Mouse (Mus musculus): ENCODE measurements around the gene Jmjd1c. TPM values are rescaled to one million over a fixed set of nuclear protein-coding genes. Genes with fewer than 3 reads are reported as not detected.

The Jmjd1c gene
- polyA plus RNA-seq, 2 experiments from 2014 or later: 56.7 to 57.2 TPM

GRCm38 (mm10) chr10:67193003-67193652 is 97.2 kb downstream of the Jmjd1c start:
- no peak for ATAC-seq

GRCm38 (mm10) chr10:67194046-67194445 is 98.1 kb downstream of the Jmjd1c start:
- peak; percentile 60 for ATAC-seq

GRCm38 (mm10) chr10:67195671-67196070 is 99.7 kb downstream of the Jmjd1c start:
- ATAC-seq: no peak

DNA sequence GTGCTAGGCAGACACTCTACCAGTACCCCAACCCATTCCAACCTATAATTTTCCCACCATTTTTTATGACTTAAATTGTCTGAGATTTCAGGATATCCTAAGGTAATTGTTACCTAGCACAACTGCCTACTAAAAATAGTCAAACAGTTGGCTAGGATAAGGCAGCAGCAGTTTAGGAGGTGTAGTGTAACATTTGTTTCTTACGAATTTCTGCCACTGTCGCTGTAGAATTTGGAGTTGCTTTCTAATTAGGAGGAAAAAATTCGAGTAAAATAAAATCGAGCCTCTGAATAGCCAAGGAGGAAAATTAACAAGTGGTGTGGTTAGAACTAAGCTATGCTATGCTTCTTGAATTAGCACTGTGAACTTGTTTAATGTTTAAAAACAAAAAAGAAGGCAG is 101.3 kb downstream of the Jmjd1c start:
- no peak for ATAC-seq

DNA sequence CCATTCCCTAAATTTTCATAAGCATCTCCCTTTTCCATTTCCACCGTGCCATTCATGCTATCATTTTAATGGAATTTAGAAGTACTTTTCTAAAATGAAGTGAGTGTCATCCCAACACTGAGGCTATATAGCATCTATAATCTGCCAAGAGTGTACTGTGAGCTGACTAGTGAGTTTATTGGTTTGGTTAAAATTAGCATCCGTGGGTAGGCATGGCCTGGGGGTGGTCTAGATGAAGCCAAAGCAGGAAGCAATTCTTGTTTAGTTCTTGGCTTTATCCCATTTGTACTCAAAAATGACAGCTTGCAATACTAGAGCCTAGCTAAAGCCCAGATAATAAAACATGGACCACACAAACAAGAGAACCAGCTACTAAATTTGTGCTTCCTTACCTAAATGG is 101.9 kb downstream of the Jmjd1c start:
- ATAC-seq: no peak

- no peak for ATAC-seq
Observed at GRCm38 (mm10) chr10:67201769-67202168, 105.8 kb downstream of the Jmjd1c start.

GRCm38 (mm10) chr10:67202470-67202869 is 106.5 kb downstream of the Jmjd1c start:
- no peak for ATAC-seq

- ATAC-seq: peak; percentile 79
Observed at GRCm38 (mm10) chr10:67204652-67205407, 108.9 kb downstream of the Jmjd1c start.

DNA sequence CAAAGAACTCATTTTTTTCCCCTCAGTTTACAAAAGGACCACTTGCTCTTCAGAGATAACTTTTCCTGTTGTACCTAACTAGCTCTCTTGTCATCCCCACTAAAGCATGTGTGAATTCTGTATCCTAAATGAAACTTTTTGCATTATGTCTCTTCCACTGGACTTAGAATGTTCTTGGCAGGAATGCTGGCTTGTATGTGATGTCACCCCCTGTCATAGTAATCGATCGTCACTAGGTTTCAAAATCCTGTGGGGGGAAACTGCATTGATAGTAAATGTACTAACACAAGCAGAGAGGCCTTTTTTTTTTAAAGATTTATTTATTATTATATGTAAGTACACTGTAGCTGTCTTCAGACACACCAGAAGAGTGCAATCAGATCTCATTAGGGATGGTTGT is 112.0 kb downstream of the Jmjd1c start:
- no peak for ATAC-seq

GRCm38 (mm10) chr10:67209916-67210675 is 114.2 kb downstream of the Jmjd1c start:
- ATAC-seq: peak; percentile 16

GRCm38 (mm10) chr10:67212031-67212430 is 116.1 kb downstream of the Jmjd1c start:
- no peak for ATAC-seq

DNA sequence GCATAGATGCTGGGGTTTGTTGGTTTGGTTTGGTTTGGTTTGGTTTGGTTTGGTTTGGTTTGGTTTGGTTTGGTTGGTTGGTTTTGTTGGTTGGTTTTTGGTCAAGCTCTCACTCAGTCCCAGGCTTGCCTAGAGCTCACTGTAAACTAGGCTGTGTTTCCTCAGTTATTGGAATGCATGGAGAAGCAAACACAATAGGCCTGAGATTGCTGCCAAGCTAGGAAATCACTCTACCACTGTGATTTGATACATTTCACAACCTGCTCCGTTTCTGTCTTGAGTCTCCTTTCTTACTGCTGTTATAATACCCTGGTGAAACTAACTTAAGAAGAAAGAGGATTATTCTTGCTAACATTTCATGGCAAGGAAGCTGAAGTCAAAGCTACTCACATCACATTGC is 117.8 kb downstream of the Jmjd1c start:
- no peak for ATAC-seq

DNA sequence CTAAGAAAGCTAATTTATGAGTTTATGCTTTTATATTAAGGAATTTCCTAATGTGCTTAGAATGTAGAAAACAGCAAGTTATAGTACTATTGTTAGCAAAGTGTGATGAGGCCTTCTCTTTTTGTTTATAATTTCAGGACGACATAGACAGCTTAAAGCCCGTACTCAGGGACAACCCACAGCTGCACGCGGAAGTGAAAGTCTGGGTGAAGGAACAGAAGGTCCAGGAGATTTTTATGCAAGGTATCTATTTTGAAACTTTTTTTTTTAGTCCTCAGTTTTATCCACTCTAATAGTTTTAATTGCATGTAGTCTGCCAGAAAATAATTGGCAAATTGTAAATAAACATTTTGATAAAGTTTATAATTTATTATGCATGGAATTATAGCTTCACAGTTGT is 119.2 kb downstream of the Jmjd1c start:
- ATAC-seq: no peak

DNA sequence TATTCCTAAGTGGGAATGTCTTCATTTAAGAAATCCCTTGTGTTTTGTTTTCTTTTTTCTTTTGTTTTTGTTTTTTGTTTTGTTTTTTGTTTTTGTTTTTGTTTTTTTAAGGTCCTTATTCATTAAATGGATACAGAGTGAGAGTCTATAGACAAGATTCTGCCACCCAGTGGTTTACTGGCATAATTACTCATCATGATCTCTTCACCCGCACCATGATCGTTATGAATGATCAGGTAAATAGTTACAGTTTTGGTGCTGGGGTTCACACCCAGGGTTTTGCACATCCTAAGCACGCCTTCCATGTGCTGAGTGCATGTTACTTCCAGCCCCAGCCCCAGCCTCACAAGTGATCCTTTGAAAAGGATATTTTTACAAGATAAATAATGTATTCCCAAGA is 120.9 kb downstream of the Jmjd1c start:
- ATAC-seq: peak; percentile 76

DNA sequence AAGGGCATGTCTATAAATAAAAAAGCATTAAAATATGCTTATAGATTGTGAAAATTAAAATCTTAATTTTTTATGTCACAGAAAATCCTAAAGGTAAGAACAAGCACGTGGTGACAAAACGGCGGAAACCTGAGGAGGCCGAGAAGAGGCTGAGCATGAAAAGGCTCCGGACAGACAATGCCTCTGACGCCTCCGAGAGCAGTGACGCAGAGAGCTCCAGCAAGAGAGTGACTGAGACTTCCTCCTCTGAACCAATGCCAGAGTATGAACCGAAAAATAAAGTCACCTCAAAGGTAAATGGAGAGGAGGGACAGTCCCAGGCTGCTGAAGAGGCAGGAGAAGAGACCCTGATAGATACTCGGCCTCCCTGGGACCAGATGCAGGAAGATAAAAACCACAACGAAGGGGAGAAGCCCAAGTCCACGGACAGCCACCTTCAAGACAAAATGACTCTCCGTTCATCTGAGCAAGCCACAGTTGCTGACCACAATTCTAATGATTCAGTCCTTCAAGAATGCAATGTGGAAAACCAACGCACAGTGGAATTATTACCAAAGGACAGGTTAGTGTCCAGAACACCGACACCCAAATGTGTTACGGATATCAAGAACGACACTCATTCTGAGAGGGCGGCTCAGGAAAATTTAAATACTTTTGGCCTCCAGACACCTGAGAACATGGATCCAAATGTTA is 123.1 kb downstream of the Jmjd1c start:
- ATAC-seq: peak; percentile 55

DNA sequence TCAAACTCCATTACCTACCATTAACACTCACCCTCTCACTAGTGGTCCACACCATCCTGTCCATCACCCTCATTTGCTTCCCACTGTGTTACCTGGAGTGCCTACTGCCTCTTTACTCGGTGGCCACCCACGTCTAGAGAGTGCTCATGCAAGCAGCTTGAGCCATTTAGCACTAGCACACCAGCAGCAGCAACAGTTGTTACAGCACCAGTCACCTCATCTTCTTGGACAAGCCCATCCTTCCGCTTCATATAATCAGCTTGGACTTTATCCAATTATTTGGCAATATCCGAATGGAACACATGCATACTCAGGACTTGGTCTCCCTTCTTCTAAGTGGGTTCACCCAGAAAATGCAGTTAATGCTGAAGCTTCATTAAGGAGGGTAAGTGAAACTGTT is 124.3 kb downstream of the Jmjd1c start:
- ATAC-seq: no peak

- no peak for ATAC-seq
Observed at GRCm38 (mm10) chr10:67221284-67221683, 125.4 kb downstream of the Jmjd1c start.

GRCm38 (mm10) chr10:67223942-67224341 is 128.0 kb downstream of the Jmjd1c start:
- no peak for ATAC-seq

DNA sequence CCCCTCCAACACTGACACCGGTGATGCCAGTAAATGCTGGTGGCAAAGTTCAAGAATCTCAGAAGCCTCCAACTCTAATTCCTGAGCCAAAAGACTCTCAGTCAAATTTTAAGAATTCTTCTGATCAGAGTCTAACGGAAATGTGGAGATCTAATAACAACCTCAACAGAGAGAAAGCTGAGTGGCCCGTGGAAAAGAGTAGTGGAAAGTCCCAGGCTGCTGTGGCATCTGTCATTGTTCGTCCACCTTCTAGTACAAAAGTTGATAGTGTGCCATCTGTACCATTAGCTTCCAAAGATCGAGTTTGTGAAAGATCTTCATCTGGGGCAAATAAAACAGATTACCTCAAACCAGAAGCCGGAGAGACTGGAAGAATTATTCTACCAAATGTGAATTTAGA is 129.6 kb downstream of the Jmjd1c start:
- no peak for ATAC-seq

- ATAC-seq: peak; percentile 64
Observed at GRCm38 (mm10) chr10:67226109-67226508, 130.2 kb downstream of the Jmjd1c start.

DNA sequence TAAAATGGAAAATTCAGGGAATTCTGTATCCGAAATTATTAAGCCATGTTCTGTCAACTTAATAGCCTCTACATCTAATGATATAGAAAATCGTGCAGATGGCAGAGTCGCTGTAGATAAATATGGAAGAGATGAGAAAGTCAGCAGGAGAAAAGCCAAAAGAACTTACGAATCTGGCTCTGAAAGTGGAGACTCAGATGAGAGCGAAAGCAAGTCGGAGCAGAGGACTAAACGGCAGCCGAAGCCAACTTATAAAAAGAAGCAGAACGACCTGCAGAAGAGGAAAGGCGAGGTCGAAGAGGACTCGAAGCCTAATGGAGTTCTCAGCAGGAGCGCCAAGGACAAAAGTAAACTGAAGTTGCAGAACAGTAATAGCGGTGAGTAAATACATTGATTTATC is 130.6 kb downstream of the Jmjd1c start:
- ATAC-seq: no peak

GRCm38 (mm10) chr10:67230439-67230838 is 134.5 kb downstream of the Jmjd1c start:
- ATAC-seq: no peak

DNA sequence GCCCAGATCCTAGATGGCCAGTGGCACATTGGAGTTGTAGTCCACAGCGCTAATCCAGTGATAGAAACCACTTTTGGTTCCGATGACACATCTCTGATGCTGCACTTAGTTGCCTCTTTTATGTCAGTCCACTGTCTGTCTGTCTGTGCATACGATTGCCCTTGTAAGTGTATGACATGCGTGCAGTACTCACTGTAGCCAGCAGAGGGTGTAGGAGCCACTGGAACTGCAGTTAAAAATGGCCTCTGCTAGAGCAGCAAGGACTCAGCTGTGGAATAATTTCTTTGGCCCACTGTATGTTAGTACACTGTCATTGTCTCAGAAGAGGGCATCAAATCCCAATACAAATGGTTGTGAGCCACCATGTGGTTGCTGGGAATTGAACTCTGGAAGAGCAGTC is 151.2 kb downstream of the Jmjd1c start:
- no peak for ATAC-seq
